Mouse (Mus musculus) liver, postnatal 0 days (tissue): ENCODE measurements around the gene Col25a1. TPM values are rescaled to one million over a fixed set of nuclear protein-coding genes. Genes with fewer than 3 reads are reported as not detected.

Experiments
- ATAC-seq: fragments of 200-750 bp; cut with Nextera tagmentation; 2 replicates; pipeline ENCODE4 v1.8.0; 2017; ENCODE audit warnings: mild to moderate bottlenecking, moderate library complexity
- DNase-seq: peaks from one replicate; pipeline ENCODE4 v3.0.0-alpha.2; 2016
- H3K27ac ChIP-seq: fragments of 300-500 bp; sonication (generic); 2 replicates; pipeline ENCODE4 v1.5.1; 2014; ENCODE audit warnings: antibody characterized with exemption, moderate library complexity, mild to moderate bottlenecking, low read depth
- H3K27me3 ChIP-seq: fragments of 300-500 bp; sonication (generic); 2 replicates; pipeline ENCODE4 v1.6.1; 2014; ENCODE audit warnings: low read length, control low read depth, mixed read lengths; ENCODE audit not compliant: insufficient read depth
- H3K36me3 ChIP-seq: fragments of 300-500 bp; sonication (generic); replicated peaks from 2 replicates; pipeline ENCODE4 v1.6.1; 2014; ENCODE audit warnings: mild to moderate bottlenecking, control low read depth, low read length, moderate library complexity, mixed read lengths; ENCODE audit not compliant: insufficient read depth
- H3K4me1 ChIP-seq: fragments of 300-500 bp; sonication (generic); 2 replicates; pipeline ENCODE4 v1.6.1; 2014; ENCODE audit warnings: antibody characterized with exemption, mild to moderate bottlenecking, control low read depth; ENCODE audit not compliant: insufficient read depth
- H3K4me2 ChIP-seq: fragments of 300-500 bp; sonication (generic); 2 replicates; pipeline ENCODE4 v1.6.1; 2014; ENCODE audit warnings: low read depth, mild to moderate bottlenecking, low read length, moderate library complexity, mixed read lengths
- H3K4me3 ChIP-seq: fragments of 300-500 bp; sonication (generic); 2 replicates; pipeline ENCODE4 v1.5.1; 2014; ENCODE audit warnings: low read depth, low read length
- H3K9ac ChIP-seq: fragments of 300-500 bp; sonication (generic); replicated peaks from 2 replicates; pipeline ENCODE4 v1.6.1; 2014; ENCODE audit warnings: mild to moderate bottlenecking, moderate library complexity
- H3K9me3 ChIP-seq: fragments of 300-500 bp; sonication (generic); 2 replicates; pipeline ENCODE4 v1.6.1; 2016; ENCODE audit warnings: mild to moderate bottlenecking, control low read depth, low read length, mixed read lengths
- CTCF ChIP-seq: sonication (generic); IDR thresholded peaks from 2 replicates; pipeline ENCODE4 v1.5.1; 2016; ENCODE audit warnings: antibody characterized with exemption, low read depth
- EP300 ChIP-seq: IDR thresholded peaks from 2 replicates; pipeline ENCODE4 v1.6.1; 2016; ENCODE audit warnings: antibody characterized with exemption, low read depth, mild to moderate bottlenecking
- WGBS: fragments of 180-500 bp; shearing (Covaris S2); extraction: QIAGEN DNeasy Blood & Tissue Kit; methylation state at CpG from one replicate; pipeline ENCODE4 v1.1.7; 2014; ENCODE audit not compliant: insufficient replicate concordance; 5-methylcytosine and 5-hydroxymethylcytosine counted together
- polyA plus RNA-seq: library from polyadenylated mRNA; unstranded; fragments of >200 nt; fragmentation: Nextera tagmentation; extraction: Ambion mirVana; gene quantifications from 2 replicates; pipeline ENCODE4 v1.2.1, GENCODE M21; 2015

The Col25a1 gene
- polyA plus RNA-seq, 1 experiment from 2014 or later = 0.68 TPM

DNA sequence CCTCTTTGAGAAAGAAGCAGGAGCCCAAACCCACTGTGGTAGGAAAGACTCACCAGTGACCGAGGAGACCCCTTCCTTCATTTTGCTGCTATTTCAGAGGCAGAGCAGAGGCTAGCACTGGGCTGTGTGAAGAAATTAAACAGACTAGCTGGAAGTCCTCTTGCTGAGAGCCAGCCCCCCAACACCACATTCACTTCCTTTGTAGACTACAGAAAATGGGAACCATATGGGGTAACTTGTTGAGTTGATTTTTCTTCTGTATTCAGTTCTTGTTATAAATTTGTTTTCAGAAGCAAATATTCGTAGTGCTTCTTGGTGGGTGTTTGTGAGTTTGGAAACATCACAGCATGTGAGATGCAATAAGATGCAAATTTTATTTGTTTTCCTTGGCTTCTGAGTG is 142.6 kb downstream of the Col25a1 start:
- H3K27ac ChIP-seq = no peak overlapping the region
- no peaks in the 10 kb centered on the region for H3K9me3 ChIP-seq
- H3K27me3 ChIP-seq = no peaks in the 10 kb centered on the region
- no peak overlapping the region for H3K4me2 ChIP-seq
- no peaks in the 10 kb centered on the region for H3K4me1 ChIP-seq
- WGBS = 45% methylated on average over 2 of the region's 2 CpGs
- DNase-seq (no peak), ATAC-seq (no peak)
- no peak overlapping the region for H3K9ac ChIP-seq
- no peaks in the 10 kb centered on the region for H3K36me3 ChIP-seq
- TF ChIP-seq EP300 (no peak), CTCF (no peak)
- no peak overlapping the region for H3K4me3 ChIP-seq

DNA sequence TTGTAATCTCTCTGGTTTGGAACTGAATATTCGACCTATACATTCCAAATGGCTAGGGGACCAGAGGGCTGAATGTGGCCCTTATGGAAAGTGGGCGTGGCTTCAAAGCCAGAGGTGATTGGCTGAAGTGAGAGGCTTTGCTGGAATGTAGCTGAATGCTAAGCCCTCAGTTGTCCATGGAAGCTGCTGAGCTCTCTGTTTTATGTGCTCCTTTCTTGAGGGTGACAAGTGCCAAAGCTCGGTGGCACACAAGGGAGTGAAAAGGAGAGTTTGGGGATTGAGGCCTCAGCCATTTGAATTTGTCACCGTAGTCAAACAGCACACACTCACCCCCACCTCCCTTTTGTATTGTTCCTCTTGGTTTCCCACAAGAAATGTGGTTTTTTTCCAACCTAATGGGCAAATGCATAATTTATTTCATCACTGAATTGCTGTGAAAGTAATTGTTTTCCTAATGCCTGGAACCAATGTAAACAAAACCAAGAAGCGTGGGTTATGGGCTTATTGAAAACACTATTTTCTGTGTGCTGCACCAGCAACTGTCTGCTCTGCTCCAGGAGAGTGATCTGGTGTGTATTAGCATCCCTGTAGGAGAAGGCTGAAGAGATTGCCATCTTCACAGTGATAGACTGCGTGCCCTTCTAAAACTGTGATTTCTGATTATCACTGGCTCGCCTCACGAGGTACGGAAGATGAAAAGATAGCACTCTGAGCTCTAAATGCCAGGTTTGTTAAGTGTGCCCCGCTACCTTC is 147.2 kb downstream of the Col25a1 start:
- ATAC-seq = no peak
- WGBS = 68% methylated on average over 10 of the region's 10 CpGs

DNA sequence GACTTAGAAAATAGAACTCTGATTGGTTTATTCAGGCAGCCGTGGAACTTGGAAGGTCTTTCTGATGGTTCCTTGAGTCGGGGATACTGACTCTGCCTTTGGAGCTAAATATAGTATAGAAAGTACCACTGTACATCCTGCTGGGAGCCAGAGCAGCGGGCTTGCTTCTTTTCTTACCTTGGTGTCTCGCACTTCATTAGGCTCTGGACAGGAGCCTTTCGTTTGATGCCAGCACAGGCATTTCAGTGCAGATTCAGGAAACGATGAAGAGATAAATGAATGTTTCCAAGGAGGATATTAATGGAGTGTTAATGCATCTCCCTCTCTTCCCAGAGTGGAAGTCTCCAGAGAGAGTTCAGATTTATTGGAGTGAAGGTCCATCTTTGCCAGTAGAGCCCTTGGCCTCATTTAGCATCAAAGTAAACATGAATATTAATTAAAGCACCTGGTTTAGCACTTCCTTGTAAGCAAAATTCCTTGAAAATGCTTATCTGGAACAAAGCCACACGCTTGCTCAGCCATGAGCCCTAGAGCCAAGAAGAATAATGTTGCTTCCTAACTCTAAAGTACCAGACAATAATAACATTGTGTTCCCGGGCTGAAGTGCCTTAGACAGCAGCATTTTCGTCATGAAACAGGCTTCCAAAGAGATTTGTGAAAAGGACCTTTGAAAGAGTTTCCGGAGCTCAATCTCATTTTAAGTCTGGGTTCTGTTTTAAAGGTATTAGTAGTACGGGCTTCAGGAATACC is 151.9 kb downstream of the Col25a1 start:
- Histone ChIP-seq H3K9me3 (no peaks in the 10 kb centered on the region), H3K9ac (no peak overlapping the region), H3K27ac (no peak overlapping the region), H3K27me3 (no peaks in the 10 kb centered on the region), H3K36me3 (no peaks in the 10 kb centered on the region), H3K4me2 (no peak overlapping the region), H3K4me3 (no peak overlapping the region), H3K4me1 (no peaks in the 10 kb centered on the region)
- ATAC-seq (no peak), DNase-seq (no peak)
- 74% methylated on average over 11 of the region's 11 CpGs for WGBS
- TF ChIP-seq EP300 (no peak), CTCF (no peak)

More for the DNA sequence above, 147.2 kb downstream of the Col25a1 start:
- Histone ChIP-seq H3K4me1 (no peaks in the 10 kb centered on the region), H3K4me2 (no peak overlapping the region), H3K27me3 (no peaks in the 10 kb centered on the region), H3K9me3 (no peaks in the 10 kb centered on the region), H3K4me3 (no peak overlapping the region), H3K36me3 (no peaks in the 10 kb centered on the region), H3K27ac (no peak overlapping the region), H3K9ac (no peak overlapping the region)
- no peak for DNase-seq
- TF ChIP-seq CTCF (no peak), EP300 (no peak)

DNA sequence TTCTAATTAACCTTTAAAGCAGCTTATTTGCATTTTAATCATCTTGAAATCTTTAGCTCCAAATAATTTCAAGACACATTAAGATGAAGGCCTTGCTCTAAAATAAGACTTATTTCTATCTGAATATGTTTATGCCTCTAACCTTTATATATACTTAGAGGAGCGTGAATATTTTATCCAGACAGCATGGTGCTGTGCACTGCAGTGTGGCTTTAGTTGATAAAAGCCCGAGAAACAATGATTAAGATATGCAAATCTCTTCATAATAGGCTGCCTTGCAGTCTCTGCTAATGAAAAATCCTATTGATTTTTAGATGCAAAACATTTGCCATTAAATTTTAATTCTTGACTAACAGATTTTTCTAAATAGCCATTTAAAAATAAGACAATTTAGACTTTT is 156.8 kb downstream of the Col25a1 start:
- Histone ChIP-seq H3K4me1 (no peaks in the 10 kb centered on the region), H3K27me3 (no peaks in the 10 kb centered on the region), H3K4me2 (no peak overlapping the region), H3K9ac (no peak overlapping the region), H3K9me3 (no peaks in the 10 kb centered on the region), H3K4me3 (no peak overlapping the region), H3K27ac (no peak overlapping the region), H3K36me3 (no peaks in the 10 kb centered on the region)
- TF ChIP-seq EP300 = no peak
- no peak for TF ChIP-seq CTCF
- DNase-seq (no peak), ATAC-seq (no peak)
- WGBS = 65% methylated on average over 2 of the region's 2 CpGs

DNA sequence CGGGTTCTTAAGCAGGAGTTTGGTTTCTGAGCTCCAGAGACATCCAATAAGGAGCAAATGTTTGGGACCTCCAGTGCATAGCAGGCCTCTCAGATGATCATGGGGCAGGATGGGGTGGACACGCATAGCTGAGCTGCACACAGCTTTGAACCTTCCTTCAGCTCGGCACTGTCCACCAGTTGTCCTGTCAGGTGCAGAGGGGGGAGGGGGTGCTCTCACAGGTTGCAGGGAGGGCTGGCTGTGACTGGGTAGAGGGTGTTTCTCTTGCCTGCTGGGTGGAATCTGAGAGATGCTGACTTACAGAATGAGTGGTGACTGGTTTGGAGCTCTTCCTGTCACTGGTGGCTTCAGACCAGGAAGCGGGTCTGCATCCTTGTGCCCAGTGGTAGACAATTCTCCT is 157.5 kb downstream of the Col25a1 start:
- Histone ChIP-seq H3K4me3 (no peak overlapping the region), H3K27ac (no peak overlapping the region), H3K4me1 (no peaks in the 10 kb centered on the region), H3K9me3 (no peaks in the 10 kb centered on the region), H3K27me3 (no peaks in the 10 kb centered on the region), H3K36me3 (no peaks in the 10 kb centered on the region), H3K9ac (no peak overlapping the region), H3K4me2 (no peak overlapping the region)
- DNase-seq (no peak), ATAC-seq (no peak)
- TF ChIP-seq CTCF (no peak), EP300 (no peak)
- WGBS = 70% methylated on average over 4 of the region's 4 CpGs

DNA sequence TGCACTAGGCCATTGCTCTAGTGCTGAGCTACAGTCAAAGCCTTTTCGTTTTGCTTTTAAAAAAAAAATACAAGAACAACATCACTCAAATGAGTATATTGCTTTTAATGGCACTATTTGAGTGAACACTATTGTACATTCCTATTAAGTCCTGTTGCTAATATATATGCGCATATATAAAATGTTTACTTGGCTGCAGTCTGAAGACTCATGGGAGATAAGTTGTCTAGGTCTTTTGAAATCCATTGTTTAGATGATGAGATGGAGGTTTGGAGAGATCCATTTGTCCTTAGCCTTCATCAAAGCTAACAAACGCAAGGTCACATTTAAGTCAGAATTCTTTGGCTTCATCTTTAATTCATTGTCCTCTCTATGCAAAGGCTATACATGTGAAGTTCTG is 157.9 kb downstream of the Col25a1 start:
- no peak overlapping the region for H3K9ac ChIP-seq
- no peak for DNase-seq
- 79% methylated on average over 3 of the region's 3 CpGs for WGBS

More for the DNA sequence above, 157.9 kb downstream of the Col25a1 start:
- Histone ChIP-seq H3K27ac (no peak overlapping the region), H3K36me3 (no peaks in the 10 kb centered on the region), H3K4me1 (no peaks in the 10 kb centered on the region), H3K9me3 (no peaks in the 10 kb centered on the region), H3K4me3 (no peak overlapping the region), H3K4me2 (no peak overlapping the region), H3K27me3 (no peaks in the 10 kb centered on the region)
- no peak for ATAC-seq
- TF ChIP-seq CTCF = no peak
- TF ChIP-seq EP300 = no peak
